Mouse (Mus musculus) naive thymus-derived CD4-positive, alpha-beta T cell, adult 5 months (primary cell): ENCODE data around the gene Gm5724. TPM values are rescaled to one million over a fixed set of nuclear protein-coding genes. Genes with fewer than 3 reads are reported as not detected.

Source experiments
- polyA plus RNA-seq: library from polyadenylated mRNA; unstranded; fragments of 100-300 nt; shearing (Covaris generic); gene quantifications from one replicate; pipeline ENCODE4 v1.2.1, GENCODE M21; 2017

Gm5724 gene
- not detected for polyA plus RNA-seq

GRCm38 (mm10) chr6:141773710-141774109, at the start of gene Gm5724:
Gene Gm5724 (minus strand): TSS chr6:141773810.

Other genes with a start within 250 kb of the Gm5724 start
- not detected for gene Slco1c1, start 249.4 kb downstream of the Gm5724 start, polyA plus RNA-seq
- gene Slco1b2, start 144.3 kb downstream of the Gm5724 start, polyA plus RNA-seq, result 0.10 TPM
- 0.27 TPM for gene Slco1a4, start 82.4 kb upstream of the Gm5724 start, polyA plus RNA-seq
- gene Slco1a1, start 173.2 kb upstream of the Gm5724 start, polyA plus RNA-seq, result not detected
- not detected for gene Gm6614, start 237.6 kb upstream of the Gm5724 start, polyA plus RNA-seq